Mouse (Mus musculus) heart, postnatal 0 days (tissue): ENCODE results near the gene Cir1. TPM values are rescaled to one million over a fixed set of nuclear protein-coding genes. Genes with fewer than 3 reads are reported as not detected.

Source experiments
- ATAC-seq: fragments of 200-750 bp; cut with Nextera tagmentation; 2 replicates; pipeline ENCODE4 v1.8.0; 2017; ENCODE audit warnings: low read depth, moderate number of reproducible peaks, moderate library complexity; ENCODE audit not compliant: insufficient read depth
- DNase-seq: peaks from one replicate; pipeline ENCODE4 v3.0.0-alpha.2; 2016; ENCODE audit warnings: low spot score
- H3K27ac ChIP-seq: fragments of 300-500 bp; sonication (generic); 2 replicates; pipeline ENCODE4 v1.5.1; 2014; ENCODE audit warnings: low read depth, mild to moderate bottlenecking
- H3K27me3 ChIP-seq: fragments of 300-500 bp; sonication (generic); 2 replicates; pipeline ENCODE4 v1.6.1; 2014; ENCODE audit warnings: low read length, mixed read lengths; ENCODE audit not compliant: control insufficient read depth, insufficient read depth
- H3K36me3 ChIP-seq: fragments of 300-500 bp; sonication (generic); replicated peaks from 2 replicates; pipeline ENCODE4 v1.6.1; 2014; ENCODE audit warnings: low read length, mixed read lengths; ENCODE audit not compliant: control insufficient read depth, insufficient read depth
- H3K4me1 ChIP-seq: fragments of 300-500 bp; sonication (generic); 2 replicates; pipeline ENCODE4 v1.6.1; 2014; ENCODE audit warnings: antibody characterized with exemption; ENCODE audit not compliant: control insufficient read depth, insufficient read depth
- H3K4me2 ChIP-seq: fragments of 300-500 bp; sonication (generic); 2 replicates; pipeline ENCODE4 v1.6.1; 2014; ENCODE audit warnings: low read depth, mild to moderate bottlenecking, low read length, moderate library complexity
- H3K4me3 ChIP-seq: fragments of 300-500 bp; sonication (generic); 2 replicates; pipeline ENCODE4 v1.5.1; 2014; ENCODE audit warnings: low read depth, low read length
- H3K9ac ChIP-seq: fragments of 300-500 bp; sonication (generic); replicated peaks from 2 replicates; pipeline ENCODE4 v1.6.1; 2014; ENCODE audit warnings: low read depth, low read length, mixed read lengths
- H3K9me3 ChIP-seq: fragments of 300-500 bp; sonication (generic); replicated peaks from 2 replicates; pipeline ENCODE4 v1.6.1; 2016; ENCODE audit warnings: low read length; ENCODE audit not compliant: control insufficient read depth
- CTCF ChIP-seq: IDR thresholded peaks from 2 replicates; pipeline ENCODE4 v1.5.1; 2016; ENCODE audit warnings: antibody characterized with exemption, control low read depth, low read depth
- EP300 ChIP-seq: IDR thresholded peaks from 2 replicates; pipeline ENCODE4 v1.6.1; 2016; ENCODE audit warnings: antibody characterized with exemption, low read depth
- WGBS: fragments of 180-500 bp; shearing (Covaris S2); extraction: QIAGEN DNeasy Blood & Tissue Kit; methylation state at CpG from one replicate; pipeline ENCODE4 v1.1.7; 2014; 5-methylcytosine and 5-hydroxymethylcytosine counted together
- polyA plus RNA-seq: library from polyadenylated mRNA; unstranded; fragments of >200 nt; fragmentation: Nextera tagmentation; extraction: Ambion mirVana; gene quantifications from 2 replicates; pipeline ENCODE4 v1.2.1, GENCODE M21; 2015
- total RNA-seq: library from RNA; depleted of rRNA; stranded (reverse); fragments of >200 nt; gene quantifications from 2 replicates; pipeline ENCODE4 v1.2.3, GENCODE M21; 2014; ENCODE audit warnings: low replicate concordance

Cir1 gene
- total and polyA plus RNA-seq, 2 experiments from 2014 or later: 0.08 to 20.0 TPM

GRCm38 (mm10) chr2:73278131-73278854 is 34.2 kb downstream of the Cir1 start:
- H3K4me3 ChIP-seq: peak overlapping the region; percentile 31
- peak; percentile 80 for ATAC-seq

GRCm38 (mm10) chr2:73277709-73278075 is 34.8 kb downstream of the Cir1 start:
- WGBS: 14% methylated on average over 18 of the region's 18 CpGs
- DNase-seq (no peak), ATAC-seq (no peak)
- Histone ChIP-seq H3K27ac (no peak overlapping the region), H3K4me1 (peaks cover 11% of the 10 kb centered on the region; the same call in 1 of the 2 replicates), H3K9me3 (no peaks in the 10 kb centered on the region), H3K36me3 (no peaks in the 10 kb centered on the region), H3K9ac (no peak overlapping the region), H3K4me2 (no peak overlapping the region), H3K27me3 (peaks cover 89% of the 10 kb centered on the region), H3K4me3 (no peak overlapping the region)
- no peak for TF ChIP-seq EP300
- no peak for TF ChIP-seq CTCF

More at GRCm38 (mm10) chr2:73278131-73278854, 34.2 kb downstream of the Cir1 start:
- H3K9ac ChIP-seq: no peak overlapping the region
- no peaks in the 10 kb centered on the region for H3K9me3 ChIP-seq
- peaks cover 6% of the 10 kb centered on the region; the same call in 1 of the 2 replicates for H3K4me1 ChIP-seq
- 7% methylated on average over 20 of the region's 20 CpGs for WGBS
- H3K36me3 ChIP-seq: no peaks in the 10 kb centered on the region
- H3K4me2 ChIP-seq: peak overlapping the region; percentile 55
- no peak for TF ChIP-seq EP300
- peak; percentile 87 for TF ChIP-seq CTCF
- peak; percentile 88 for DNase-seq
- no peak overlapping the region for H3K27ac ChIP-seq
- H3K27me3 ChIP-seq: peaks cover 83% of the 10 kb centered on the region

DNA sequence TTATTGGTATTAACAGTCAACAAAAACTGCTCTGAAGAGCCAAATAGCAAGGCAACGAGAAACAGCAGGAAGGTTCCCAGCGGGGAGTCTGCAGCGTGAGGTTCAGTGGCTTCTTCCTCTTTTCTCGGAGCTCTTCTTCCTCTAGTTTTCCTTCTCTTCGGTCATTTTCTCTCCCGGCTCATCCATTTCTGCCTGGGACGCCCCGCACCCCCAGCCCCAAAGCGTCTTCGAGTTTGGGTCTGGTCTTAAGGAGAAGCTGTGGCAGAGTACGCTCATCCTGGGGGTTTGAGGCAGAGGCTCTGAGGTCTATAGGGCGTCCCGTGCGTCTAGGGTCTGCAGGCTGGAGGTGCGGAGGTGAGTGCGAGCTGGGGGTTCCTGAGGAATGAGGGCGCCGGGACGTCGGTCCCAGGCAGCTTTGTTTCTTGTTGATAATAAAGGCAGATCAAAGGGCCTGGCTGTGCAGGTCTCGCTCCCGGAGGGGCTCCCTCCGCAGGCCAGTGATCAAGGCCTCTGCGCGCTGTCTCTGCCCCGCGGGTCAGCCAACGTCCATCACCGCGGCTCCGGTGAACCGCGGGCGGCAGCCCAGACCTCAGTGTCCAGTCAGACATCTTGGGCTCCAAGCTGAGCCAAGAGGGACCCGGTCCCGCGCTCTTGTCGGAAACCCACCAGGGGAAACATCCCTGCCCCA is 35.3 kb downstream of the Cir1 start:
- Histone ChIP-seq H3K36me3 (no peaks in the 10 kb centered on the region), H3K4me3 (peak overlapping the region; percentile 6; the same call in 1 of the 2 replicates), H3K9me3 (no peaks in the 10 kb centered on the region), H3K4me1 (peaks cover 12% of the 10 kb centered on the region; the same call in 1 of the 2 replicates), H3K27me3 (peaks cover 92% of the 10 kb centered on the region), H3K9ac (no peak overlapping the region), H3K4me2 (no peak overlapping the region), H3K27ac (no peak overlapping the region)
- DNase-seq (no peak), ATAC-seq (no peak)
- TF ChIP-seq EP300 (no peak), CTCF (no peak)
- WGBS: 4% methylated on average over 38 of the region's 38 CpGs

- peaks cover 13% of the 10 kb centered on the region for H3K4me1 ChIP-seq
- no peak overlapping the region for H3K9ac ChIP-seq
- WGBS: 5% methylated on average over 6 of the region's 6 CpGs
- no peak for DNase-seq
- no peaks in the 10 kb centered on the region for H3K9me3 ChIP-seq
- TF ChIP-seq EP300: no peak
- no peak for TF ChIP-seq CTCF
- H3K4me3 ChIP-seq: no peak overlapping the region
- H3K4me2 ChIP-seq: no peak overlapping the region
- peaks cover 90% of the 10 kb centered on the region for H3K27me3 ChIP-seq
- no peak for ATAC-seq
- no peak overlapping the region for H3K27ac ChIP-seq
- H3K36me3 ChIP-seq: no peaks in the 10 kb centered on the region
Observed at GRCm38 (mm10) chr2:73276141-73276571, 36.3 kb downstream of the Cir1 start.

GRCm38 (mm10) chr2:73275261-73276040 is 37.0 kb downstream of the Cir1 start:
- DNase-seq: no peak

More at GRCm38 (mm10) chr2:73275261-73276040, 37.0 kb downstream of the Cir1 start:
- ATAC-seq: no peak
- Histone ChIP-seq H3K9ac (no peak overlapping the region), H3K9me3 (no peaks in the 10 kb centered on the region), H3K27ac (no peak overlapping the region), H3K4me2 (no peak overlapping the region), H3K36me3 (no peaks in the 10 kb centered on the region), H3K27me3 (peaks cover 90% of the 10 kb centered on the region), H3K4me1 (peaks cover 18% of the 10 kb centered on the region), H3K4me3 (no peak overlapping the region)
- 16% methylated on average over 8 of the region's 8 CpGs for WGBS
- TF ChIP-seq CTCF: no peak
- no peak for TF ChIP-seq EP300
